Mouse (Mus musculus) adrenal gland (tissue): ENCODE measurements around the gene Scrn3.

Experiments
- intact Hi-C: fragments of 180-260 bp; cut with DNase I; formaldehyde crosslinking; loops from one replicate; pipeline ENCODE4 v1.15.1; 2025

Gene Scrn3

GRCm38 (mm10) chr2:73274119-73274920 is 38.1 kb upstream of the Scrn3 start:
- intact Hi-C loops = loop anchor here (10.0 kb wide), 2 partner anchors 1380 to 1730 kb away; partner anchors contain the start of genes Dlx2 and Evx2

DNA sequence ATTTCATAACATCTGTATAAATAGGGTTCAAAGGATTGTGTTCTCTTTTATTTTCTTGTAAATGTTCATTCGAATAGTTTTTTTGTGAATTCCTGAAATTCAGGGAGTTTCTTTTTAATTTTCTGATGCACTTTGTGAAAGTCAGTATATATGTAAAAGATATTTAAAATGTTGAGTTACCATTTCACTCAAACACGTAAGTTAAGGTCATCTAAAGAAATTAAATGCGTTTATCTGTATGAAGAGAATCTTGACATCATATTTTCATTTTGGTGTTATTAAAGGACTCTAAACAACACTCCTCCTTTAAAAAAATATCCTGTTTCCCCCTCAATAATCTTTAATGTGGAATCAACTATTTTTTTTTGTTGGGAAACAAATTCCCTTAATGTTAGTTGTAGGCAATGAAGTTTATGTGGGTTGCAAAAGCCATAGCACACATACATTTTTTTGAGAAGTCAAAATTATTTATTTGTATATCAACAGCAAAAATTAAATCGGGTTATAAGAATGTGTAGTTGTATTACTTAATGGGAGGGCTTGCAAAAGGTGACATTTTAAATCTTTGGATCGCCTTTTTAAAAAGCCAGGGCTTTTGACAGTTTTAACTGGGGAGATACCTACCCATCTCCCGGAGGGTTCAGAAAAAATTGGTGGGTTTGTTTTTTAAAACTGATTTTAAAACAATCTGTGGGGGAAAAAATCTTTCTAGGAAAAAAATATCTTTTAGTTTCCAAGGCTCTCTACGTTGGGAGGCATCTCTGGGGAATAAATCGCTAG is 37.0 kb upstream of the Scrn3 start:
- intact Hi-C loops = loop anchor here (5.0 to 10.0 kb wide), 5 partner anchors 63 to 1731 kb away; partner anchors contain the start of genes Dlx2, Evx2 and Sp3

DNA sequence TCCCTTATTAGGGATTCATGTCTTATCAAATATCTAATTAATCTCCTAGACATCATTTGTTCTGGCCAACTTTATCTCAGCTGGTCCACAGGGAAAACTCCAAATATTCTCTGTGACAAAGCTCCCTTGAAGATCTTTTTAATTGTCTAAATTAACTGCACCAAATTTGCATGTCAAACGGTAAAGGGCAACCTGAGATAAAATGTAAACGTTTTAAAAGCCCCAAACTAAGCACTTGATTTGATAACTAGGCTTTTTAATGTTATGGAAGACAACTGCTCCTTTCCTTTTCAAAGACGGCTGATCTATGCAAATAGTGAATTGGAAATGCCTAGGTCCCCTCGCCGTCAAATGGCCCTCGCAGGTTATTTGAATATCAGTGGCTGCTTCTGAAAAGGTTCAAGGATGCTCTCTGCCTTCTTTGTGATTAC is 36.2 kb upstream of the Scrn3 start:
- intact Hi-C loops = loop anchor here (5.0 to 10.0 kb wide), 5 partner anchors 64 to 1731 kb away; partner anchors contain the start of genes Dlx2, Evx2 and Sp3

GRCm38 (mm10) chr2:73277021-73277708 is 35.2 kb upstream of the Scrn3 start:
- intact Hi-C loops = loop anchor here (5.0 to 10.0 kb wide), 5 partner anchors 65 to 1732 kb away; partner anchors contain the start of genes Dlx2, Evx2 and Sp3

- intact Hi-C loops = loop anchor here (2.0 to 10.0 kb wide), 6 partner anchors 65 to 1733 kb away; partner anchors contain the start of genes Dlx2, Evx2 and Sp3
Measured at GRCm38 (mm10) chr2:73277709-73278075, 34.7 kb upstream of the Scrn3 start.

DNA sequence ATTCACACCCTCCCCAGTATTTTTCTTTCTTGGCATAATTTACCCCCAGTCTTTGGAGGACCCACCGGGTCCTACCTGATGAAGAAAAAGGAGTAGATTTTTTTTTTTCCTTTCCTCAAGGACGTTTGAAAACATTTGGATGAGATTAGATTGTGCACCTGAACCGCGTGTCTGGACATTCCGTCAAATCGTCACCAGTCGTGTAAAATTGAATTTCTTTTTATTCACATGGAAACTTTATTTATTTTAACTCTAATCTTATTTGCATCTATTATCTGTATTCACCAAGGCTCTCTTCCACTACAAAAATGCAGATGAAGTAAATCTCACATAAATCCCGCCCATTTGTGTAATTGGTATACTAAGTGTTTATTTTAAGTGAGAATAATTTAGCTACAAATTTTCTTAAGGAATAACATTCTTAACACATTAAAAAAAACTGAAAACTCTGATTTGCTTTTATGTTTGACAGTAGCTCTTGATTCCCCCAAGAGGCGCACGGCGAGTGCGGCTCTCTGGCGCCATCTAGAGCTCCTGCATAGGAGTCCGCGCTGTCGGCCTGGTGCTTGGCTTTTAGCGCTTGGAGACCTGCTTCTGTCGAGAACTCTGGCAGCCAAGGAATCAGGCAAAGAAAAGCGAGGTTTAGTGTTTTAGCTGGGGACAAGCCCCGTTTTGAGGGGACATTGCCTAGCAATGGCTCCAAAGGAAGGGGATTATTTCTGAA is 34.1 kb upstream of the Scrn3 start:
- intact Hi-C loops = loop anchor here (2.0 to 10.0 kb wide), 6 partner anchors 66 to 1733 kb away; partner anchors contain the start of genes Dlx2, Evx2 and Sp3

DNA sequence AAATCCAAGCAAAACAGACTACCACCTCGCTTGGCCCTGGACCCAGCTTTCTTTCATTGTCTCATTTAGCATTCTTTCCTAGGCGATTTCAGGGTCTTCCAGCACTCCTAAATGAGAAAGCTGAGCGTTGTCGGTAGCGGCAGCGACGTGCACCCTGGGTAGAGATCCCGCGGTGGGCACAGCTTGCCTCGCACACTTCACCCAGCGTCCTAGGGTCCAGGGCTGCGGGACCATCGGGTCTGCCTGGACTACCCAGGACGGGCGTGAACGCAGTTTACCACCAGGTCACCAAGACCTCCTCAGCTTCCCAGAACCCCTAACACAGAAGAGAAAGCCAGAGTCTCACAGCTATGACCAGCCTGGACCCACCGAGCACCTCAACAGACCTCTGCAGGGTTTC is 33.5 kb upstream of the Scrn3 start:
- intact Hi-C loops = loop anchor here (2.0 to 10.0 kb wide), 6 partner anchors 67 to 1734 kb away; partner anchors contain the start of genes Dlx2, Evx2 and Sp3

GRCm38 (mm10) chr2:73279271-73280038 is 32.9 kb upstream of the Scrn3 start:
- intact Hi-C loops = loop anchor here (2.0 to 10.0 kb wide), 6 partner anchors 67 to 1735 kb away; partner anchors contain the start of genes Dlx2, Evx2 and Sp3

- intact Hi-C loops = no loop called here
Measured at GRCm38 (mm10) chr2:73280356-73281047, 31.9 kb upstream of the Scrn3 start.

DNA sequence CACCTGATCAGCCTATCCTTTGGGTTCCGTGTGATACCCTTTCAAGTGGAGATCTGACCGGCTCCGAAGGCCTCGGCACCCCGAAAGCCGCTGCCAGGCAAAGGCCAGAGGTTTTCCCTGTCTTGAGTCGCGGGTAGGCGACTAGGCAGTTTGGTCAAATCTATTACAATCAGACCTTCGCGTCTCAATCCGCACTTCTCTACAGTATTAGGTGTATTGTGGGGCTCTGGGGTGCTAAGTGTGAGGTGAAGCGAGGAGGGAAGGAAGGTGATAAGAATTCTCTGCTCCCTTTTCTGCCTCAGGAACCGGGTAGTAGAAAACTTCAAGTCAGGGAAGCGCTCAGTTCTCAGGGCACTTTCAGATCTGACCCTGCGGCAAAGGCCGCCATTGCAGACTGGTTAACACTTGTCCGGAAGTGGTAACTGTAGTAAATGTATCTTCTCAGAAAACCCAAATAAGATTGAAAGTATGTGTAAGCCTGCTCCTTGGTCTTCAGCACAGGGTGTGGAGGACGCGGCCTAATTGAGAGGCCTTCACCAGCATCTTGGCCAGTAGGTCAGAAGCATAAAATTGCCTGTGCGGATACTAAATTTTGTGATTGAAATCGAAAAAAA is 31.2 kb upstream of the Scrn3 start:
- intact Hi-C loops = no loop called here

GRCm38 (mm10) chr2:73281707-73282106 is 30.7 kb upstream of the Scrn3 start:
- intact Hi-C loops = no loop called here

DNA sequence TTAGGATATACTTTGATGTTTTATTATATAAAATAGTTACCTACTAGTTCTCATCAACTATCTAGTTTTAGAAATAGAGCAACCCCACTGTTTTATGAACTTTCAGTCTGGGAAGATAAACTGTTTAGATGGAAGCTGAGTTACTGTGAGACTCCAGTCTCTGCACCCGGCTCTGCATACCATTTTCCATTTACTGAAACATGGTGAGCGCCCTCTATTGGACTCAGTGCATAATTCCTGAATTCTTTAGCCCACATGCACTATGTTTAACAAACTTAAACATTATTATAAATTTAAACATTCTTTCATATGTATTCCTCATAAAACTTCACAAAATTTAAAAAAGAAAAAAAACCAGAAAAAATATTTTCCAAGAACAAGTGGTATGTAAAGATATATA is 26.8 kb upstream of the Scrn3 start:
- intact Hi-C loops = no loop called here

GRCm38 (mm10) chr2:73291130-73291529 is 21.3 kb upstream of the Scrn3 start:
- intact Hi-C loops = no loop called here

- intact Hi-C loops = no loop called here
Measured at GRCm38 (mm10) chr2:73295023-73295422, 17.4 kb upstream of the Scrn3 start.

DNA sequence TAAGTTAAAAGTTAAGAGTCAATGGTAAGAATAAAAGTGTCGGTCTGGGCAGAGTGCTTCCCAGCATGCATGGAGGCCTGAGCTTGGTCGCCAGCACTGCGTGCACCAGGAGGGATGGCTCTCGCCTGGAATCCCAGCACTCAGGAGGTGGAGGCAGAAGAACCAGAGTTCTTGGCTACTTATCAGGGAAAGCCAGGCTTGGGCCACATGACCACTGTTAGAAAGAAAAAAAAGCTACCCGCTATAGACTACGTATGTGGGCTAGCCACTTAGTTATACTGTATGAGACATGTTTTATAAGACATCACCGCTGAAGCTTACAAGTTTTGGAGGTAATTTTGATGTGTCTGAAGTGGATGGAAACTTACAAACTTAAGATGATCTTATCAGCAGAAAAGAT is 14.2 kb upstream of the Scrn3 start:
- intact Hi-C loops = no loop called here

DNA sequence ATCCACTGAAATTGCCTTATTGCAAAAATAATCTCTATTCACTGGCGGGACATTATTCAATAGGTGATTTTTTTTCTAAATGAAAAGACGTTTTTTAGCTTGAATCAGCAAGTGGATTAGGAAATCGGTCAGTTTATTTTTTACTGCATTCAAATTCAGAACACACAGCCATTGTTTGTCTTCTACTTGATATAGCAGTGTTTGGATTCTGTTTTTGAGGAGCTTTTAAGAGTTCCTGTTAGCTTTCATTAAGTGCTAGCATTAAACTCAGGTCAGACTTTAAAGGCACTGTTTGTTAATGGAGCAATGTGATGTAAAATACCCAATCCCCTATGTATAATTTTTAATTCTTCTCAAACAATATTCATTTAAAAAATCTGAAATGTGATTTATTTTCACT is 13.6 kb upstream of the Scrn3 start:
- intact Hi-C loops = no loop called here

- intact Hi-C loops = no loop called here
Measured at GRCm38 (mm10) chr2:73301979-73302378, 10.4 kb upstream of the Scrn3 start.

DNA sequence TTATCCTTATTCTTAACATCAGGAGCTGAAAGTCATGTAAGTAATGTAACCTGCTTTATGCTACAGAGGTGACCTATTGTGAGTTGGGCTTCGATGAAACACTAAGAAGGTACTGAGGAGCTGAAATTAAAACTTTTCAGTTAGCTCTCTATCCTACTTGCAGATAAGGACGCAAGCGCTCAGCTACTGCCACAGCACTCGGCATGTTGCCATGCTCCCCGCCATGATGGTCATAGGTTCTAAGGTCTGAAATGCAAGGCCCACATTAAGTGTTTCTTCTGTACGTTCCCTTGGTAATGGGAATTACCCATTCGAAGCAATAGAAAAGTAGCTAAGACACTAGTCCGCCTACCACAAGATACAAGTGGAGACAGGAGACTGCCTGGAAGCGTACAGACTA is 9.7 kb upstream of the Scrn3 start:
- intact Hi-C loops = no loop called here

DNA sequence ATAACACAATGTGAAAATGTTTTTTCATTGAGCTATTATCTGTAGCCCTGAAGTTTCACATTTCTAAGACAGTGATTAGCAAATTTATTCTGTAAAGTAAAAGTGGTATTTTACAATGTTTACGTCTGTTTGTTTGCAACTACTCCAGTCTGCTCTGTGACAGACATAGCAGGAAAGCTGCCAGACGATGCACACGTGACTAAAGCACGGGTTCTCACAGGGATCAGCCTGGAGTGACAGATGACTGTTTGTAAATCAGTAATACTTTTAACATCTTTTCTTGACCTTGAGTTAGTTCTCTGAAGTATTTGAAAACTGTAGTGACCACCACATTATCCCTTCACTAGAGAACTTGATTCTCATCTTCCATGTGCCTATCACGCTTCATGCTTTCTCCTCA is 7.9 kb upstream of the Scrn3 start:
- intact Hi-C loops = no loop called here
